Mouse (Mus musculus) cortical plate, adult 2 months (tissue): ENCODE results near the gene Rbm41.

Source experiments
- CTCF ChIP-seq: fragments of 200-500 bp; IDR thresholded peaks from 2 replicates; pipeline ENCODE4 v1.5.1; 2011; ENCODE audit warnings: mild to moderate bottlenecking, control low read depth, low read length; ENCODE audit not compliant: insufficient read depth; ENCODE audit errors: extremely low read depth
- POLR2A ChIP-seq: fragments of 200-500 bp; IDR thresholded peaks from 2 replicates; pipeline ENCODE4 v1.6.1; 2011; ENCODE audit warnings: mild to moderate bottlenecking, low read length, control low read depth; ENCODE audit not compliant: insufficient read depth; ENCODE audit errors: extremely low read depth

DNA sequence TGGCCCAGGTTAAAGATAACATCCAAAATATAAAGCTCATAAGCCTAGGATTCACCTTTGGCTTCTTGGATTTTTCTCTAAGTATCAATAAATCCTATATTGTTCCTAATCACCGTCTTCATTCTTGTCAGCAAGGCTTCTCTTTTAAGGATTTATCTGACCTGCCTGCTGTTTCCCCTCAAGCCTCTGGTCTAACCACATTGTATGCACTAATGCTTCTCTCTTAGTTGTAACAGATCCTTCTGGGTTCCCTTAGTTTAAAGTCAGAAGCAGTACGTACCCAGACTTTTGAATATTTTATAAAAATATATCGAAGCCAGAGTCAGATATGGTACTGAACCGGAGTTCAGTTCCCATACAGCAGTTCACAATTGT is 283 bp upstream of the Rbm41 start:
- TF ChIP-seq CTCF: no peak
- TF ChIP-seq POLR2A: no peak
